Mouse (Mus musculus) gastrocnemius, postnatal 14 days (tissue): ENCODE results near the gene Dnajb12. TPM values are rescaled to one million over a fixed set of nuclear protein-coding genes. Genes with fewer than 3 reads are reported as not detected.

ENCODE experiments used
- DNase-seq: peaks from one replicate; pipeline ENCODE4 v3.0.0; 2021; ENCODE audit warnings: mixed read lengths
- intact Hi-C: fragments of 180-260 bp; cut with DNase I; formaldehyde crosslinking; loops from one replicate; pipeline ENCODE4 v1.15.1; 2025; ENCODE audit warnings: low total_unique reads
- long read RNA-seq, 2 experiments: library from polyadenylated mRNA; stranded (forward); transcript quantifications; one replicate each; pipeline ENCODE4 v2.0.0; 2021
- total RNA-seq, 2 experiments: library from RNA; stranded (reverse); gene quantifications; 2 replicates each; pipeline ENCODE4 v1.2.3; 2021

Dnajb12 gene
- total RNA-seq = 10 to 100 TPM; 45.5 to 47.5 TPM
- long read RNA-seq, experiment 1, transcript Dnajb12-204 (9 exons, 3,070 nt) = minor isoform, 16 of 76 reads
- long read RNA-seq, experiment 1, transcript Dnajb12-201 (9 exons, 2,238 nt) = minor isoform, 16 of 76 reads
- long read RNA-seq, experiment 1, transcript Dnajb12-205 (9 exons, 3,041 nt) = major isoform, 36 of 76 reads
- long read RNA-seq, experiment 1, partial matches to known transcripts = 5 of 76 reads
- long read RNA-seq, experiment 1, other reads (novel, unspliced or antisense) = 3 of 76 reads
- long read RNA-seq, experiment 2, transcript Dnajb12-201 (9 exons, 2,238 nt) = minor isoform, 18 of 106 reads
- long read RNA-seq, experiment 2, transcript Dnajb12-204 (9 exons, 3,070 nt) = minor isoform, 17 of 106 reads
- long read RNA-seq, experiment 2, transcript Dnajb12-205 (9 exons, 3,041 nt) = major isoform, 50 of 106 reads
- long read RNA-seq, experiment 2, partial matches to known transcripts = 10 of 106 reads
- long read RNA-seq, experiment 2, other reads (novel, unspliced or antisense) = 11 of 106 reads

DNA sequence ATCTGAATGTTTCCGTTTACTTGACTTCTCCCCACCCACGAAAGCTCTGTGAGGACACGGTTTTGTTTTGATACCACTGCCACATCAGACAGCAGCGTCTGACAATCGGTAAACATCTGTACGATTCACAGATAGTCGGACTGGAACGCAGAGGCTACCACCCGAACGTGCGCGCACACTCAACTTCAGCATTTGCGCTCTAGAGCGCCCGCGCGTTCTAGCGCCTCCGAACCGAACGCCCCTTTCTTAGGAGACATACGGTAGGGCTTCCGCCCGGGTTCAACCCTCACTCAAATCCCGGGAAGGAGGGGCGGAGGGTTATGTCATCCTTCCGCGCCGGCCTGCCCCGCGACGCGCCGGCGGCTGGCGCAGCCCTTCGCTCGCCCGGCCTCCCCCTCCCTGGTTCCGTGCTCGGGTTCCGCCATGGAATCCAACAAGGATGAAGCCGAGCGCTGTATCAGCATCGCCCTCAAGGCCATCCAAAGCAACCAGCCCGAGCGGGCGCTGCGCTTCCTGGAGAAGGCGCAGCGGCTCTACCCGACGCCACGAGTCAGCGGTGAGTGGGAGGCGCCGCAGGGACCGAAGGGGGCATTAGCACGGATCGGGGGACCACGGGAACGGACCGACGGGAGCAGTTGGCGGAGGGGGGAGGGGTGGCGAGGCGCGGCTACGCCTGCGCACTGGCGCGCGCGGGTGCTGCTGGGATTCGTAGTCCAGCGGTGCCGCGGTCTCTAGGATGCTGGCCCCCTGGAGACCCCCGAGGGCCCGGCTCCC lies at the start of gene Dnajb12:
Dnajb12 (plus strand) TSS at position 302 of the 774 bp plus-strand sequence.
- intact Hi-C loops = no loop called here
- DNase-seq = peak; percentile 95

- no peak for DNase-seq
- intact Hi-C loops = loop anchor here (5.0 kb wide), 1 partner anchor 32 kb away; no protein-coding TSS in a partner anchor
These were observed 49.5 kb upstream of the Dnajb12 start for GRCm38 (mm10) chr10:59829886-59830285.

GRCm38 (mm10) chr10:59831950-59832349 lies 47.4 kb upstream of the Dnajb12 start:
- DNase-seq = no peak
- intact Hi-C loops = no loop called here

DNA sequence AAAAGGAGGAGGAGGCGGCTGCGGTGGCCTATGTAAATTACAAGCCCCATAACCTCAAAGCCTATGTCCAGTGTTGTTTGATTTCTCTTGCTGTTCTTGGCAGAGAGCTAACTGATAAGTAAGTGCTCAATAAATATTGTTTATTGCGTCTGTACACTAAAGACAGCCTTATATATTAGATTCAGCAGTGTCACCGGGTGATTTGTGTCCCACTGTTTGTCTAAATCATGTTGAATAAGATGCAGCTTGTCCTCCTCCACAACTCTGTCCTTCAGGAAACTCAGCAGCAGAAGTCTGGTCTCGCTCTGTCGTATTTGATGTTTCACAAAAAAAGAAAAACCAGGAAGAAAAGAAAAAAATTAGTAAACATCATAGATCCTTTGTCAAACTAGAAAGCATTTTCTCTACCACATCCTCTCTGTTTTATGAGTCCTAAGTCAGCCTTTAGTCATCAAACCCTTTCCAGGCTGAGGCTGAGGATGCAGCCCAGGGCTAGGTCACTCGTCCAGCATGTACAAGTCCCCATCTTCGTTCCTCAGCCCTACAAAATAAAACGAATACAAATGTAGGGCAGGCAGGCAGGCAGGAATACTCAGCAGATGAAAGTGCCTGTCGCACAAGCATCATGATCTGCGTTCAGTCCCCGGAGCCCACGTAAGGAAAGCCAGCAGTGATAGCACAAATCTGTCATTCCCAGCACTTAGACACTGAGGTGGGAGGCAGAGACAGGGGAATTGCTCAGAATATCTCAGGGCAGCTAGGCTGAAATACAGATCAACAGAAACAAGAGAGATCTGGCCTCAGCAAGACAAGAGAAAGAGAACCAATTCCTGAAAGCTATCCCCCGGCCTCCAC lies 43.8 kb upstream of the Dnajb12 start:
- DNase-seq = no peak
- intact Hi-C loops = no loop called here

DNA sequence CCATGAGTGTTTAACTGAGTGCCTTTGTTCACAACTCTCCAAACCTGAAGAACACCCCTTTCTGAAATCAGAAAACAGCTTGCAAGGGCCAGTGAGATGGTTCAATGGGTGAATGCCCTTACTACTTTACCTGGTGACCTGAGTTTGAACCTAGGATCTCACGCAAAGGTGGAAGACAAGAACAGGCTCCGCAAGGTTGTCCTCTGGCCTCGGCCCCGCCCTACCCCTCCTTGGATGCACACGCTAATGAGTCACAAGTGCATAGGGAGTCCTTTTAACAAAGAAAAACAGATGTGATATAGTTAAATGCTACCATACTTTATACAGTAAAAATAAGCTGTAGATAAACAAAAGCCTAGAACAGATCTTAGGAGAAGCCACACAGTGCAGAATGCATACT lies 41.9 kb upstream of the Dnajb12 start:
- DNase-seq = no peak

DNA sequence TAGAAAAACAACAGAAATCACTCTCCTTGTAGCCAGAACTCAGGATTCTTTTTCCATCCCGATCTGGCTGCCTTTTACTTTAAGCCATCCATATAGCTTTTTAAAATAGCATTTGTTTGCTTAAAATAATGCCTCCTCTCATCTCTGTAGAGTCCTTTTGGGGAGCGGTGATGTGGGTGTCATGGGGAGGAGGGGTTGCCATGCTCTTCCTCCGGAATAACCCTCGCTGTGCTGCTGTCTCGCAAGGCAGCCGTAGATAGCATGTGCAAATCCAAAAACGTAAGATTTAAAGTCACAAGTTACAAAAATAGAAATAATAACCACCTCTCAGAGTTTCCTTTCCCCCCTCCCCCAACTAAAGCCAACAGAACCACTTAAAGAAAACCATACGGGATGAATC lies 37.9 kb upstream of the Dnajb12 start:
- DNase-seq = no peak
- intact Hi-C loops = no loop called here

More for the DNA sequence above, 41.9 kb upstream of the Dnajb12 start:
- intact Hi-C loops = no loop called here

- no peak for DNase-seq
- intact Hi-C loops = no loop called here
These were observed 36.2 kb upstream of the Dnajb12 start for GRCm38 (mm10) chr10:59843125-59843524.

- DNase-seq = peak; percentile 39
- intact Hi-C loops = no loop called here
These were observed 34.7 kb upstream of the Dnajb12 start for GRCm38 (mm10) chr10:59844686-59845085.

DNA sequence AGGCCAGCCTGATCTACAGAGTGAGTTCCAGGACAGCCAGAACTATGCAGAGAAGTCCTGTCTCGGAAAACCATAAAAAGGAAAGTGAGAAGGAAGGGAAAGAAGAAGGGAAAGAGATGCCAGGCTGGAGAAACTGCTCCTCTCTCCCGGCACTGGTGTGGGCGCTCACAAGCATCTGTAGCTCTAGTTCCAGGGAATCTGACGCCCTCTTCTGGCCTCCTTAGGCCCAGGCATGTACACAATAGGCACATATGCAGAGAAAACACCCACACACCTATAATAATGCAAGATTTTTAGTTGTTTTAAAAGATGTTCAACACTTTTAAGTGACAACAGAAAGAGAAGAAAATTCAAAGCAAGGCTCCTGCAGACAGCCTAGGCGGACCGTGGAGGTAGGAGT lies 32.9 kb upstream of the Dnajb12 start:
- DNase-seq = no peak

DNA sequence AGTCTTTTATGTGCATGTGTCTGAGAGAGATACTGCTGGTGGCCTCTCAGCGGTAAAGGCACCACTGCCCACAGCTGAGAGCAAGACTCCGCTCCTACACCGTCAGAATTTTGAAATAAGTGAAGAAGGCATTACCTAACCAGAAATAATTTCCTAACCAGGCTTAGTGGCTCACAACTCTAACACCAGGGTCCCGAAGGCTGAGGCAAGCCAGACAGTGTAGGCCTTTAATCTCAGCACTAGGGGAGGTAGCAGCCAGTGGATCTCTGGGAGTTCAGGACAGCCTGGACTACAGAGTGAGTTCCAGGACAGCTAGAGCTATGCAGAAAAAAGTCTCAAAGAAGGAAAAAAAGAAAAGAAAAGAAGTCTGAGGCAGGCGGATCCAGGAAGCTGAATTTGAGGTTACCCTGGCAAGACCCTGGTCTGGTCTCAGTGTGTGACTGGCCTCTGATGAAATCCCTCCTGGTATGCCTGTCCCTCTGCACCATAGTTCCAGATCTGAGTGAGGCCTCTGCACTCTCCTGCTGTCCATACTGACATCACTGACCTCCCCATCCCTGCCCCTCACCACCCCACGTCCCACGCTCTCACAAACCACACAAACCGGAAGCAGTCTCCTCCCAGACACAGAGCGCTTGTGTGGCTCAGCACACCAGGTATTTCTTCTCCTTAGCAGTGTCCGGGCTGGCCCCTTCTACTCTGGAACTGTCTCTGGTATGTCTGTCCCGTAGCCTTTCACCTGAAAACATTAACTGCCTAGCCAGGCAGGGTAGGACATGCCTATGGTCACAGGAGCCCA lies 31.1 kb upstream of the Dnajb12 start:
- DNase-seq = no peak
- intact Hi-C loops = no loop called here

More for the DNA sequence above, 32.9 kb upstream of the Dnajb12 start:
- intact Hi-C loops = no loop called here

- DNase-seq = no peak
- intact Hi-C loops = no loop called here
These were observed 30.4 kb upstream of the Dnajb12 start for GRCm38 (mm10) chr10:59848953-59849352.

DNA sequence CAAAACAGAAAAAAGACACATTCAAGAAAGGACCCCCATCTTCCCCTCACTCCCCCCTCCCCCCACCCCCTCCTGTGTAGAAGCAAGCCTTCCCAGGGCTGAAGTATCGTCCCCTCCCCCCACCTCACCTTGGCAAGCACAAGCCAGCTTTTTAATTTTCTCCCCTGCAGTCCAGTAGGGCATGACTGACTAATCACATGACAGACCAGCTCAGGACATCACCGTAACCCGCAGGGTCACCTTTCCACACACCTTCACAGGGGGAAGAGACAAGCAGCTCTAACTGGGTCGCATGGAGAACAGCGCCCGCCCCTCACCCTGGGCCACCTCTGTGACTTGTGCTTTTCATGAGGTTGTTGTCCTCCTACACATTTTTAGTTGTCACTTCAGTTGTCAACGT lies 30.0 kb upstream of the Dnajb12 start:
- DNase-seq = no peak
- intact Hi-C loops = no loop called here

GRCm38 (mm10) chr10:59857157-59857556 lies 22.2 kb upstream of the Dnajb12 start:
- no peak for DNase-seq
- intact Hi-C loops = no loop called here

DNA sequence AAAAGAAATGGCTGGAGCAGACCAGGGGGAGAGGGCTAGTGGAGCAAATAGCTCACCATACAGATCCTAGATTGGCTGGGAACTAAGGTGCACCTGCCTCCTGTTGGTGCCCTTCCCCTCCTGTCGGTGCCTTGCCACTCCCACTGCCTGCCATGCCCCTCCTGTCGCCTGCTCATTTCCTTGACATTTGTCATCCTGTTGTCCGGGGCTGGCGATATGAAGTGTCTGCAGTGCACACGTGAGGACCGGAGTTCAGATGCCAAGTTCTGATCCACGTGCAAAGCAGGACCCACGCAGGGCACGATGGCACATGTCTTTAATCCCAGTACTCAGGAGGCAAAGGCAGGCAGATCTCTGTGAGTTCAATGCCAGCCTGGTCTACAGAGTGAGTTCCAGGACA lies 18.7 kb upstream of the Dnajb12 start:
- intact Hi-C loops = loop anchor here (5.0 to 10.0 kb wide), 3 partner anchors 33 to 566 kb away; no protein-coding TSS in a partner anchor
- DNase-seq = no peak

GRCm38 (mm10) chr10:59861201-59861600 lies 18.2 kb upstream of the Dnajb12 start:
- DNase-seq = no peak
- intact Hi-C loops = loop anchor here (5.0 to 10.0 kb wide), 3 partner anchors 34 to 566 kb away; no protein-coding TSS in a partner anchor

- DNase-seq = no peak
- intact Hi-C loops = loop anchor here (5.0 to 10.0 kb wide), 3 partner anchors 36 to 568 kb away; no protein-coding TSS in a partner anchor
These were observed 16.4 kb upstream of the Dnajb12 start for GRCm38 (mm10) chr10:59862816-59863440.

- intact Hi-C loops = loop anchor here (5.0 to 10.0 kb wide), 3 partner anchors 36 to 569 kb away; no protein-coding TSS in a partner anchor
- DNase-seq = no peak
These were observed 15.7 kb upstream of the Dnajb12 start for GRCm38 (mm10) chr10:59863620-59864019.
